Mouse (Mus musculus) forebrain, postnatal 0 days (tissue): ENCODE results near the gene Dnal4. TPM values are rescaled to one million over a fixed set of nuclear protein-coding genes. Genes with fewer than 3 reads are reported as not detected.

ENCODE experiments used
- ATAC-seq: fragments of 200-750 bp; cut with Nextera tagmentation; 2 replicates; pipeline ENCODE4 v1.8.0; 2017; ENCODE audit warnings: mild to moderate bottlenecking, moderate library complexity
- DNase-seq: peaks from one replicate; pipeline ENCODE4 v3.0.0-alpha.2; 2015
- H3K27ac ChIP-seq: fragments of 300-500 bp; sonication (generic); 2 replicates; pipeline ENCODE4 v1.5.1; 2014; ENCODE audit warnings: low read depth, mild to moderate bottlenecking, antibody characterized with exemption, low read length, moderate library complexity, mixed read lengths
- H3K27me3 ChIP-seq: fragments of 300-500 bp; sonication (generic); 2 replicates; pipeline ENCODE4 v1.6.1; 2014; ENCODE audit warnings: mild to moderate bottlenecking, low read length, mixed read lengths; ENCODE audit not compliant: insufficient read depth
- H3K36me3 ChIP-seq: fragments of 300-500 bp; sonication (generic); 2 replicates; pipeline ENCODE4 v1.6.1; 2014; ENCODE audit warnings: mild to moderate bottlenecking, moderate library complexity; ENCODE audit not compliant: insufficient read depth
- H3K4me1 ChIP-seq: fragments of 300-500 bp; sonication (generic); 2 replicates; pipeline ENCODE4 v1.6.1; 2014; ENCODE audit warnings: antibody characterized with exemption; ENCODE audit not compliant: insufficient read depth
- H3K4me2 ChIP-seq: fragments of 300-500 bp; sonication (generic); 2 replicates; pipeline ENCODE4 v1.6.1; 2014; ENCODE audit warnings: low read depth, mild to moderate bottlenecking, moderate library complexity
- H3K4me3 ChIP-seq: fragments of 300-500 bp; sonication (generic); 2 replicates; pipeline ENCODE4 v1.5.1; 2014; ENCODE audit warnings: low read depth, low read length, mixed read lengths
- H3K9ac ChIP-seq: fragments of 300-500 bp; sonication (generic); 2 replicates; pipeline ENCODE4 v1.6.1; 2014; ENCODE audit warnings: mild to moderate bottlenecking
- H3K9me3 ChIP-seq: fragments of 300-500 bp; sonication (generic); 2 replicates; pipeline ENCODE4 v1.6.1; 2016; ENCODE audit warnings: low read length
- CTCF ChIP-seq: sonication (generic); IDR thresholded peaks from 2 replicates; pipeline ENCODE4 v1.5.1; 2016; ENCODE audit warnings: antibody characterized with exemption, control low read depth, low read depth
- WGBS: fragments of 180-500 bp; shearing (Covaris S2); extraction: QIAGEN DNeasy Blood & Tissue Kit; methylation state at CpG from one replicate; pipeline ENCODE4 v1.1.7; 2014; 5-methylcytosine and 5-hydroxymethylcytosine counted together
- polyA plus RNA-seq: library from polyadenylated mRNA; unstranded; fragments of >200 nt; fragmentation: Nextera tagmentation; extraction: Ambion mirVana; gene quantifications from 2 replicates; pipeline ENCODE4 v1.2.1, GENCODE M21; 2015
- total RNA-seq: library from RNA; depleted of rRNA; stranded (reverse); fragments of >200 nt; gene quantifications from 2 replicates; pipeline ENCODE4 v1.2.3, GENCODE M21; 2014

Gene Dnal4
- total and polyA plus RNA-seq, 2 experiments from 2014 or later: 59.2 to 81.5 TPM

GRCm38 (mm10) chr15:79798591-79798990 is 20.9 kb upstream of the Dnal4 start:
- no peak overlapping the region for H3K4me2 ChIP-seq
- WGBS: 88% methylated on average over 10 of the region's 10 CpGs
- no peak for TF ChIP-seq CTCF
- DNase-seq: no peak
- H3K4me3 ChIP-seq: no peak overlapping the region
- H3K4me1 ChIP-seq: no peaks in the 10 kb centered on the region; the same call in 1 of the 2 replicates
- H3K27ac ChIP-seq: no peak overlapping the region
- ATAC-seq: no peak
- H3K27me3 ChIP-seq: 0 out of 2 replicates have a peak, but pooled peaks cover 4% of the 10 kb centered on the region
- H3K9ac ChIP-seq: no peak overlapping the region
- no peaks in the 10 kb centered on the region for H3K9me3 ChIP-seq
- peaks cover 7% of the 10 kb centered on the region; the same call in 1 of the 2 replicates for H3K36me3 ChIP-seq

GRCm38 (mm10) chr15:79797680-79798079 is 20.0 kb upstream of the Dnal4 start:
- no peak for TF ChIP-seq CTCF
- no peak overlapping the region for H3K4me3 ChIP-seq
- 0 out of 2 replicates have a peak, but pooled peaks cover 4% of the 10 kb centered on the region for H3K27me3 ChIP-seq
- DNase-seq: no peak
- H3K9ac ChIP-seq: no peak overlapping the region
- H3K9me3 ChIP-seq: no peaks in the 10 kb centered on the region
- H3K4me2 ChIP-seq: no peak overlapping the region
- ATAC-seq: no peak
- 79% methylated on average over 8 of the region's 8 CpGs for WGBS
- peaks cover 11% of the 10 kb centered on the region; the same call in 1 of the 2 replicates for H3K36me3 ChIP-seq
- H3K27ac ChIP-seq: no peak overlapping the region
- no peaks in the 10 kb centered on the region for H3K4me1 ChIP-seq

DNA sequence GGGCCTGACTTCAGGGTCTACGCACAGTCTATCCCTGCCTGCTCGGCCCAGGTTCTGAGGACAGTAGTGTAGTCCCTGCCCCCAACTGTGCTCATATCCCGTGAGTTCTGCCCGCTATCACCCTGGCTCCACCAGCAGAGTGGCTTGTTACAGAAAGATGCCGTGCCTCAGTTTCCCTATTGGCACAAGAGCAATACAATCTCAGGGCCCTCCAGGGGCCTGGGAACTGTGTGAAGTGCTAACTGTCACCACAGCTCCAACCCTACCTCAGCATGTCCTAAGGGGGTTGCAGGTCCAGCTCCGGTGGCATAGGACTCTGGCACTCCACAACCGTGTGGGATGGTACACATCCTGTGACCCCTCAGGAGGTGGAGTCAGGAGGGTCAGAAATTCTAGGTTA is 19.4 kb upstream of the Dnal4 start:
- no peak for TF ChIP-seq CTCF
- no peak overlapping the region for H3K9ac ChIP-seq
- H3K27ac ChIP-seq: no peak overlapping the region
- H3K9me3 ChIP-seq: no peaks in the 10 kb centered on the region
- no peak overlapping the region for H3K4me2 ChIP-seq
- no peaks in the 10 kb centered on the region for H3K27me3 ChIP-seq
- peaks cover 11% of the 10 kb centered on the region; the same call in 1 of the 2 replicates for H3K36me3 ChIP-seq
- H3K4me3 ChIP-seq: no peak overlapping the region
- DNase-seq (no peak), ATAC-seq (no peak)
- no peaks in the 10 kb centered on the region for H3K4me1 ChIP-seq
- WGBS: 86% methylated on average over 7 of the region's 7 CpGs

GRCm38 (mm10) chr15:79796256-79796655 is 18.6 kb upstream of the Dnal4 start:
- Histone ChIP-seq H3K9me3 (no peaks in the 10 kb centered on the region), H3K4me2 (no peak overlapping the region), H3K9ac (no peak overlapping the region), H3K27ac (no peak overlapping the region), H3K27me3 (no peaks in the 10 kb centered on the region), H3K4me1 (no peaks in the 10 kb centered on the region), H3K4me3 (no peak overlapping the region), H3K36me3 (peaks cover 11% of the 10 kb centered on the region; the same call in 1 of the 2 replicates)
- DNase-seq: no peak
- no peak for TF ChIP-seq CTCF
- peak; percentile 25; the same call in 1 of the 2 replicates for ATAC-seq
- 61% methylated on average over 12 of the region's 12 CpGs for WGBS

GRCm38 (mm10) chr15:79794173-79794572 is 16.5 kb upstream of the Dnal4 start:
- no peaks in the 10 kb centered on the region for H3K4me1 ChIP-seq
- ATAC-seq: no peak

DNA sequence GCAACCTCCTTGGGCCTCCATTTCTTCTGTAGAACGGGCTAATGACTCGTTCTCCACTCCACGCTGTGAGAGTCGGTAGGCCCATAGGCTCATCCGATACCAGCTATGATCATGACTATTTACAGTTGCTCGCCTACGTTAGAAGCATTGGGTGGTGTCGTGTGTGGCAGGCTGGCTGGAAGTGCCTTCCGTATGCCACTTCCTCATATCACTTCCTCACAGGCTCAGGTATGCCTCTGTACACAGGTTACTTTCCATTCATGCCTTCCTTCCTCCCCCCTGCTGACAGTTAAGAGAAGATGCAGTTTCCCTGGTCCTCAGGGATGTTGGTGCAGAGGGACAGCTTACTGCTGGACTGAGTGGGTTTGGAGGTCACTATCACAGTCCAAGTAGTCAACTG is 15.4 kb upstream of the Dnal4 start:
- WGBS: 93% methylated on average over 9 of the region's 9 CpGs
- TF ChIP-seq CTCF: no peak
- H3K27ac ChIP-seq: no peak overlapping the region

More at GRCm38 (mm10) chr15:79794173-79794572, 16.5 kb upstream of the Dnal4 start:
- no peak overlapping the region for H3K27ac ChIP-seq
- H3K9ac ChIP-seq: no peak overlapping the region
- no peak for DNase-seq
- H3K4me2 ChIP-seq: no peak overlapping the region
- WGBS: 40% methylated on average over 20 of the region's 20 CpGs
- peaks cover 14% of the 10 kb centered on the region; the same call in 1 of the 2 replicates for H3K36me3 ChIP-seq
- no peaks in the 10 kb centered on the region for H3K9me3 ChIP-seq
- H3K4me3 ChIP-seq: no peak overlapping the region
- H3K27me3 ChIP-seq: no peaks in the 10 kb centered on the region
- TF ChIP-seq CTCF: no peak

GRCm38 (mm10) chr15:79792455-79792854 is 14.8 kb upstream of the Dnal4 start:
- H3K4me3 ChIP-seq: no peak overlapping the region
- DNase-seq: no peak

More for the DNA sequence above, 15.4 kb upstream of the Dnal4 start:
- no peak overlapping the region for H3K9ac ChIP-seq
- no peak overlapping the region for H3K4me3 ChIP-seq
- ATAC-seq (no peak), DNase-seq (no peak)
- H3K27me3 ChIP-seq: no peaks in the 10 kb centered on the region
- H3K9me3 ChIP-seq: no peaks in the 10 kb centered on the region
- H3K36me3 ChIP-seq: peaks cover 14% of the 10 kb centered on the region; the same call in 1 of the 2 replicates
- no peaks in the 10 kb centered on the region for H3K4me1 ChIP-seq
- no peak overlapping the region for H3K4me2 ChIP-seq

More at GRCm38 (mm10) chr15:79792455-79792854, 14.8 kb upstream of the Dnal4 start:
- H3K36me3 ChIP-seq: peaks cover 14% of the 10 kb centered on the region; the same call in 1 of the 2 replicates
- no peaks in the 10 kb centered on the region for H3K4me1 ChIP-seq
- H3K27me3 ChIP-seq: no peaks in the 10 kb centered on the region
- WGBS: 20% methylated on average over 19 of the region's 19 CpGs
- TF ChIP-seq CTCF: no peak
- H3K9me3 ChIP-seq: no peaks in the 10 kb centered on the region
- ATAC-seq: peak; percentile 19; the same call in 1 of the 2 replicates
- H3K4me2 ChIP-seq: no peak overlapping the region
- no peak overlapping the region for H3K27ac ChIP-seq
- H3K9ac ChIP-seq: no peak overlapping the region
